Mouse (Mus musculus) adrenal gland, postnatal 14 days (tissue): Measurements from ENCODE around the gene Pak4. TPM values are rescaled to one million over a fixed set of nuclear protein-coding genes. Genes with fewer than 3 reads are reported as not detected.
"Not testable (repeated sequence)": the region's sequence is repeated elsewhere in the genome, so short reads cannot be mapped to it uniquely, and the experiment has no call there.

Source experiments
- DNase-seq: peaks from one replicate; pipeline ENCODE4 v3.0.0; 2021; ENCODE audit warnings: mixed read lengths
- total RNA-seq: library from RNA; stranded (reverse); gene quantifications from 2 replicates; pipeline ENCODE4 v1.2.3, GENCODE M21; 2021

Pak4 gene
- total RNA-seq, 1 experiment from 2014 or later, result 22.0 TPM

- no peak for DNase-seq
Measured at GRCm38 (mm10) chr7:28562371-28562770, 35.6 kb downstream of the Pak4 start.

- DNase-seq, result no peak
Measured at GRCm38 (mm10) chr7:28561967-28562366, 36.0 kb downstream of the Pak4 start.

DNA sequence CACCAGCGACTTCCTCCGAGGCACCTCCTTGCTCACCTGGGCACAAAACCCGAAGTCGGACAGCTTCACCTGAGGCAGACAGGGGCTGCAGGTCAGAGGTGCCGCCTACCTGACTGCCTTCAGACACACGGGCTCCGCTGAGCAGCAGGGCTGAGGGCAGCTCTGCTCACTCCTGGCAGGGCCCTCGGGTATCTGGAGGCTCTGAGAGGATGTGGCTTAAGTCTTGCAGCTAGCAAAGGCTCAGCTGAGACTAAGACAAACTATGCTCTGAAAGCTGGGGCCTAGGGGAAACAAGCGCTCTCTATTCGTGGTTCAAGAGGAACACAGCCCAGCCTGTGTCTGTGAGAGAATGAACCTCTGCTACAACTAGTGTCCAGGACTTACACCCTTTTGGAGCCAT lies 37.1 kb downstream of the Pak4 start:
- no peak for DNase-seq

DNA sequence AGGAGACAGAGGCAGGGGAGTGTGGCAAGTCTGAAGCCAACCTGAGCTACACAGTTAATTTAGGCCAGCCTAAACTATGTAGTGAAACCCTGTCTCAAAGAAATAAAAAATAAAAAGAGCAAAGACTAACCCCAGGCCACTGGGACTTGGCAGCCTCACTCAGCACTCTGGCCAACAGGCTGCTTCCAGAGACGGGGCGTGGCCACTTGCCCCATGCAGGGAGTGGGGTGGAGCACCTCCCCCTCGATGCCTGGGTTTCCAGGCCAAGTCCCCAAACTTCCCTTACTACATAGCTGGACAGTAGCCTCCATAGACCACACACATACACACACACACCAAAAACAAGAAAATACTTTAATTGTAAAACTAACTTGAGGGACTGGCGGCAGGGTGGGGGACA lies 39.5 kb downstream of the Pak4 start:
- peak; percentile 65 for DNase-seq

- DNase-seq, result no peak
Measured at GRCm38 (mm10) chr7:28557708-28558107, 40.3 kb downstream of the Pak4 start.

GRCm38 (mm10) chr7:28557069-28557468 lies 40.9 kb downstream of the Pak4 start:
- DNase-seq, result no peak

GRCm38 (mm10) chr7:28555939-28556535 lies 41.9 kb downstream of the Pak4 start:
- DNase-seq, result no peak

- no peak for DNase-seq
Measured at GRCm38 (mm10) chr7:28553076-28553475, 44.9 kb downstream of the Pak4 start.

- DNase-seq, result no peak
Measured at GRCm38 (mm10) chr7:28547628-28548027, 50.4 kb downstream of the Pak4 start.

GRCm38 (mm10) chr7:28547154-28547553 lies 50.8 kb downstream of the Pak4 start, which contains the start of gene Nccrp1:
TSS of gene Nccrp1 (minus strand) at chr7:28547254.
- DNase-seq, result no peak

DNA sequence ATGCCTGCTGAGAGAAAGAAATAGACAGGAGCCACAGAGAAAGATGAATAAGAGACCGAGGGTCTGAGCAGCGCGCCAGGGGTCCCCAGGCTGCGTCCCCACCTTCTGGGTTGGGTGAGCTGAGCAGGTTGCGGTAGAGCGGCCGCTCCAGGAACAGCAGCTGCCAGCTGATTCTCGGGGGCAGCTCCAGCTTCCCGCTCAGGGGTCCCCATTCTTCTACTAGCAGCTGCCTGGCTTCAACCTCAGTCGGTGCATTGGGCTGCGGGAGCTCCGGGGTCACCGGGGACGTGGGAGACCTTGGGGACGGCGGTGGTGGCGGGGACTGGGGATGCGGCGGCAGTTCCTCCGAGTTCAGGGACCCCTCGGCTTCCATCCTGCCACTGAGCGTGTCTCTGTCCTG lies 51.3 kb downstream of the Pak4 start:
- DNase-seq, result no peak

DNA sequence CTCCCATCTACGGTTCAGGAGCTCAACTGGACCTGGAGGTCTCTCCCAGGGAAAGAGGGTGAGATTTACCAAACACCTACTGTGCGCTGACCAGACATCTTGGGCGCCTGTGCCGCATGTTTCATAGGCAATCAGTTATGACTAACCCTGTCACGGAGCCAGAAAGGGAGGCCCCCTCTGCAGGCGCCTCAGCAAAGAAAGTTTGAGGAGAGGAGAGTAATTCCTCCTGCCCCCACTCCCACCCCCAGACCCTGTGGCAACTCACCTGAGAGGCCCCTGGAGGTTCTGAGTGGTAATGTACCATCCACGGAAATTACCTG lies 52.1 kb downstream of the Pak4 start:
- DNase-seq, result peak; percentile 56

DNA sequence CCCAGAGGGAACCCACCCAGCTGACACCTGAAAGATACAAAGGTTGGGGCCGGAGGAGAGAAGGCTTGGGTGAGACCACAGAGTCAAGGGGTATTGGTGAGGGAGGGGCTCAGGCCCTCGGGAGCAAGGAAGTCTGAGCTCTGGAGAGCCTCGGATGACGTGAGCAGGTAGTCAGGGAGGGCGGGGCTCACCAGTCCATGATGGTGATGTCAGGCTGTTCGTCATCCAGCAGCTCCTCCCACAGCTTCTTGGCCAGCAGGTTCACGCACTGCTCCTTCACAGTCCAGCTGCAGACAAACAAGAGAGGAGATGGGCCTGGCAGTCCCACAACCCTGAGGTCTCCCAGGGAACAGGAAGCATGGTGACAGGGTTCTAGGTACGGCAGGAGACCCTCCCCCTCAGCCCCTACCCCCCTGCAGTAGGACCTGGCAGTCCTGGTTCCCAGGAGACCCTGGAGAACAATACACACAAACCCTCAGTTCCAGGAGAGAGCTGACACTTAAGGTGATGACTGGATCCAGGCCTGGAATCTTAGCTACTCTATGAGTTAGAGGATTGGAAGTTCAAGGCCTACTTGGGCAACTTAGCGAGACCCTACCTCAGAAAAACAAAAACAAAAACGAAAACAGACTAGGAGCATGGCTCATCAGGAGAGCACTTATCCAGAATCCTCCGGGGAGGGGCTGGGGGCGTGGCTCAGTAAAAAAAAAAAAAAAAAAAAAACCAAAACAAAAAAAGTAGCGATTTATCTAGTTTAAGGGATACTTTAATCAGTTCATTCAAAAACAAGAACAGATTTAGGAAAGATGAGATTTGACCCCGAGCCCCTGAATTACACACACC lies 52.7 kb downstream of the Pak4 start:
- DNase-seq, result peak; percentile 37

DNA sequence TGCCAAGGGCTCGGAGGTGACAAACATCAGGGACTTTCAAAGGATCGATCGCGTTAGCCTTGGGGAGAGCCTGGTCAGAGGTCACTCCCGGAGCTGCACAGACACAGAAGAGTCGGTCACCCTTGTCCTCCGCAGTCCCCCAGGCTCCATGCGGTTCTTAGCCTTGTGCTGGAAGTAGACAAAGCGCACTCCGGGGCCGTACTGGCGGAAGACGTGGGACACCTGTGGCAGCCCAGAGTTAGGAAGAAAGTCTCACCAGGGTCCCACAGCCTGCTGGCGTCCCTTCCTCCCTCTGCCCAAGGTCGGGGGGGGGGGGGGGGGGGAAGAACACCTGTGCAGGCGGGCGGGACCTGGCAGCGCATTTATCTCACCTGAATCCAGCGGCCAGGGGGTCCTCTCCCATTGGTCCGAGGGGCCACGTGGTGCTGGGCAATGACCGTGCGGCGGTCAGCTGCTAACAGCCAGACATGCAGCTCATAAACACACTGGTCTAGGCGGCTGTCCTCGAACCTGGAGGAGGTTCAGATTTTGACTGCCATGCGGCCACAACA lies 53.9 kb downstream of the Pak4 start:
- peak; percentile 40 for DNase-seq

- no peak for DNase-seq
Measured at GRCm38 (mm10) chr7:28540526-28540925, 57.5 kb downstream of the Pak4 start, which contains the start of gene Sycn. TSS of gene Sycn (plus strand) at chr7:28540885.

- not testable (repeated sequence) for DNase-seq
Measured at GRCm38 (mm10) chr7:28538886-28539285, 59.1 kb downstream of the Pak4 start.

GRCm38 (mm10) chr7:28532005-28532404 lies 66.0 kb downstream of the Pak4 start:
- no peak for DNase-seq

DNA sequence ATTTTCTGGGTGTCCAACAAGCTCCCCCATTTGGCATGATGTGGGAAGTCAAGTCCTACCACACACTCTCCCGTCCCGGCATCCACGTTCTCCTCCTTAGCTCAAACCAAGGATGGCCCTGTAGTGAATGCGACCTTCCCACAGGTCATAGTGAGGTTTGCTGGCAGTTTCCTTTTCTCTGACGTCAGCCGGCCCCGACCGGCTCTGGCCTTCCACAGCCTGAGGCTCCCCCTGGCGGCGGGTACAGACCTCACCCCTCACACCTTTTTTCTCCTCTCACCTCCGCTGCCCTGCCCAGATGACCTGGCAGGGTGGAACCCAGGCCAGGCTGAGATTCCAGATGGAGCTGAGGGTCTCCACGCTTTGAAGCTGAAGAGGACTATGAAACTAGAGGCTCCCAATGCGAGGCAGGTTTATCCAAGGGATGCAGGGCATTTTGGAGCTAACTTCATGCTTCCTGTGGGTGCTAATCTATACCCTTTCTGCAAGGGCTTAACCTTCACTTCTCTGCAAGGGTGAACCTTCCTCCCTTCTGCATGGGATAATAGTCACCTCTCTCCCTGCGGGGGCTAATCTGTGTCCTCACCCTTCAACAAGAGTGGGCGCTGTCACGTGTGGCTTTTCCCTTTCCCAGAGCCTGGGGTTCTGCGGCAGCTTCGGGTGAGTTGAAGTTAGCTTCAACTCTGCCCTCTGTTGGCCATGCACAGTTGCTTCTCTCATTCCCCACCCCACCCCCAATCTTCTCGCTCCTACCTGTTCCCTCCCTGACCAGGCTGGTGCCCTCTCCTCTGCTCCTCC lies 69.9 kb downstream of the Pak4 start:
- DNase-seq, result peak; percentile 93

GRCm38 (mm10) chr7:28522536-28522935 lies 75.4 kb downstream of the Pak4 start, which contains the start of gene Ifnl3:
TSS of gene Ifnl3 (plus strand) at chr7:28522836.
- DNase-seq, result not testable (repeated sequence)

GRCm38 (mm10) chr7:28511441-28511840 lies 86.5 kb downstream of the Pak4 start:
- DNase-seq, result no peak

DNA sequence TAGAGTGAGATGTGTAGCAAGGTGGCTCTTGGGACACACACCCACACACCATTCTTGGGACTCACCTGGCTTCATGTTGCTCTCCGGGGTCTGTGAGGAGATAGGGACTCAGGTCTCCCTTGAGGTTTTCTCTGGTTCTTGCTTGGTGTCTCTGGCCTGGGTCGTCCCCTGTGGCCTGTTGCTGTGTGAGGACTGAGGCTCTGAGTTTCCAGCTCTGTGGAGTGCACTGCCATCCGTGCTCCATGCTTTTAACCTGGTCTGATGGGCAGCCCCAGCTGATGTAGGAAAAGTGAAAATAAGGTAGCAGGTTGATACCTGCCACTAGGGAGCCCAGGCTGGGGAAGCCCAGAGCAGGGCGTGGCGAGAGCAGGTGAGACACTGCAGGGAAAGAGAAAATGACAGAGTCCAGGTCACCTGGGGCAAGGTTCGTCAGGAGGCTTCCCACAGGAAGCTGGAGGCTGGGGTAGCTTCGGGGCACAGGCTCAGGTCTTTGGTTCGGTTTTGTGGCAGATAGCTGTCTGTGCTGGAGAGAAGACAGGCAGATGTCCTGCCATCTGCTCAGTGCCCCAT lies 87.5 kb downstream of the Pak4 start, which contains the start of gene Ifnl2:
Gene Ifnl2, minus strand, starts transcription at position 51 of the 570 bp plus-strand sequence.
- not testable (repeated sequence) for DNase-seq

DNA sequence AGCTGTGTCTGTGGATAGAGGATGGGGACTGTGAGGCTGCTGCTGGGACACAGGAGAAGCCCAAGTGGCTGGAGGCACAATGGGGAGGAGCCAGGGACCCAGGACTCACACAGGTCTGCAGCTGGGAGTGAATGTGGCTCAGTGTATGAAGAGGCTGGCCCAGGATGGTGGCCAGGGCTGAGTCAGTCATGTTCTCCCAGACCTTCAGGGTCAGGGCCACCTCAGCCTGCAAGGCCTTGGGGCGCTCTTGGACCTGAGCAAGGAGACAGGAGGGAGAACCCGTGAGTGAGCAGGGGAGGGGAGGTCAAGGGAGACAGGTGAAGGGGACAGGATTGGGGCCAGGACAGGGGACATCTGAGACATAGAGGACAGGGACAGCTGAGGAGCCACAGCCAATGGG lies 88.9 kb downstream of the Pak4 start:
- peak; percentile 13 for DNase-seq
